Mouse (Mus musculus) kidney, adult 11 months (tissue): Measurements from ENCODE around the gene Diaph3.

ENCODE experiments used
- DNase-seq: peaks from one replicate; pipeline ENCODE4 v3.0.0; 2022

The Diaph3 gene

DNA sequence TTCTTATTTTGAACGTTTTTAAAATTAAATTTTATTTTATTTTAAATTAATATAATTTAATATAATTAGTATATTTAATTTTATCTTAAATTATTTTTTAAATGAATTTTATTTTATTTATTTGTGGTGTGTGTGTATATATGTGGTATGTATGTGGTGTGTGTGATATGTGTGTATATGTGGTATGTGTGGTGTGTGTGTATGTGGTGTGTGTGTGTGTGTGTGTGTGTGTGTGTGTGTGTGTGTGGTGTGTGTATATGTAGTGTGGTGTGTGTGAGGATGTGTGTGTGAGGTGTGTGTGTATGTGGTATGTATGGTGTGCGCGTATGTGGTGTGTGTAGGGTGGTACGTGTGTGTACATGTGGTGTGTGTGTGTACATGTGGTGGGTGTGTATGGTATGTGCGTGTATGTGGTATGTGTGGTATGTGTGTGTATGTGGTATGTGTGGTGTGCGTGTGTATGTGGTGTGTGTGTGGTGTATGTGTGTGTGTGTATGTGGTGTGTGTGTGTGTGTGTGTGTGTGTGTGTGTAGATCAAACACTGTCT, 505.4 kb downstream of the Diaph3 start:
- DNase-seq = no peak

GRCm38 (mm10) chr14:86635052-86635451, 506.0 kb downstream of the Diaph3 start:
- DNase-seq = no peak

GRCm38 (mm10) chr14:86633799-86634198, 507.2 kb downstream of the Diaph3 start:
- DNase-seq = no peak

DNA sequence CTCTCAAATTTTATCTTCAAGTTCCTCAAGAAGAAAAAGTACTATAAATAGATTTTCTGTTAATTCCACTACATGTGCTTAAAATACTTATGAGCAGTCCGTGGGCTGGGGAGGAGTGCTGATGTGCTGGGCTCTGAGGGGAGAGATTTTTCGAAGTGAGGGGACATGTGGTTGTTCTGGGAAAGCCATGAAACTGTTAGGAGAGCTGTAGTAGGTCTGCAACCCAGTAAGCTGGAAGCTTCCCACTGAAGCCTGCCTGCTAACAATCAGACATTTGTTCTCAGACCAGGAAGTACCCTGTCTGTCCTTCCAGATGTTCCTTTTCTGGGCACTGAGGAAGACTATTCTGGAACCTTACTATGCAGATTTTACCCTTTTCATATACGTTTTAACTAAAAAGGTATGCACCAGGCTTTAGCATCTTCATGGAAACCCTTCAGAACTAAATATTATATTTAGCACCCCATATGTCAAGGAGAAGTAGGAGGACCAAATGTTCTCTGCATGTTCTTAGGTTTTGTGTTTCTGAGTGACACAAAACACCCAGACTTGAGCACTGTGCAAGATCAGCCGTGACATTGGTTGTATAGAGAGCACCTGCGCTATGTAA, 516.1 kb downstream of the Diaph3 start:
- DNase-seq = no peak

DNA sequence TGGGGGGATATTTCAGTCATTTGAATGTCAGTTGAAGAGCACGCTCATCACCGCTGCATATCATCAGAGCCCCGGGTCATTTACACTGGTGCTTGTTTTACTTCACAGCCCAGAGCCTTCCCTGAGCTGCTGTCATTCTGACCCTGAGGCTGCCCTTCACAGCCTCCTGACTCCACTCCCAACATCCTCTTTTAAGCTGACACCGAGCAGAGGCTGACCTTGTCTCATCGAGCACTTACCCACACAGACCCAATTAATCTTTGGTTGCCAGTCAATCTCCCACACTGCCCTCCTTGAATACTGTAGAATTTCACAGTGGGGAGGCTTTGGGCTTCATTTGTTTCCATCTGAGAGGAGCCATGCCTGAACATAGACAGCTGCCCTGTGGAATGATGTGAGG, 521.4 kb downstream of the Diaph3 start:
- no peak for DNase-seq
